Mouse (Mus musculus) liver, embryonic 12.5 days (tissue): ENCODE data around the gene Papln. TPM values are rescaled to one million over a fixed set of nuclear protein-coding genes. Genes with fewer than 3 reads are reported as not detected.

ENCODE experiments used
- ATAC-seq: fragments of 200-750 bp; cut with Nextera tagmentation; 2 replicates; pipeline ENCODE4 v1.8.0; 2017; ENCODE audit warnings: moderate number of reproducible peaks, mild to moderate bottlenecking, moderate library complexity
- H3K27ac ChIP-seq: fragments of 300-500 bp; sonication (generic); 2 replicates; pipeline ENCODE4 v1.5.1; 2016; ENCODE audit warnings: mild to moderate bottlenecking
- H3K27me3 ChIP-seq: fragments of 300-500 bp; sonication (generic); replicated peaks from 2 replicates; pipeline ENCODE4 v1.6.1; 2016; ENCODE audit warnings: mild to moderate bottlenecking, moderate library complexity
- H3K36me3 ChIP-seq: fragments of 300-500 bp; sonication (generic); 2 replicates; pipeline ENCODE4 v1.6.1; 2016; ENCODE audit warnings: mild to moderate bottlenecking, moderate library complexity
- H3K4me1 ChIP-seq: fragments of 300-500 bp; sonication (generic); 2 replicates; pipeline ENCODE4 v1.6.1; 2016
- H3K4me2 ChIP-seq: fragments of 300-500 bp; sonication (generic); 2 replicates; pipeline ENCODE4 v1.6.1; 2016; ENCODE audit warnings: mild to moderate bottlenecking, moderate library complexity
- H3K4me3 ChIP-seq: fragments of 300-500 bp; sonication (generic); 2 replicates; pipeline ENCODE4 v1.5.1; 2016; ENCODE audit warnings: mild to moderate bottlenecking, moderate library complexity
- H3K9ac ChIP-seq: fragments of 300-500 bp; sonication (generic); 2 replicates; pipeline ENCODE4 v1.6.1; 2016; ENCODE audit warnings: mild to moderate bottlenecking, moderate library complexity
- H3K9me3 ChIP-seq: fragments of 300-500 bp; sonication (generic); replicated peaks from 2 replicates; pipeline ENCODE4 v1.6.1; 2016; ENCODE audit warnings: mild to moderate bottlenecking, moderate library complexity
- WGBS: fragments of 180-500 bp; shearing (Covaris S2); methylation state at CpG from one replicate; pipeline ENCODE4 v1.1.7; 2016; ENCODE audit not compliant: insufficient replicate concordance; 5-methylcytosine and 5-hydroxymethylcytosine counted together
- polyA plus RNA-seq: library from polyadenylated mRNA; unstranded; fragments of >200 nt; fragmentation: Nextera tagmentation; extraction: Ambion mirVana; gene quantifications from 2 replicates; pipeline ENCODE4 v1.2.1, GENCODE M21; 2016

Papln gene
- polyA plus RNA-seq, 1 experiment from 2014 or later = 0.70 TPM

GRCm38 (mm10) chr12:83741722-83742121 lies 21.7 kb upstream of the Papln start:
- H3K4me1 ChIP-seq = no peaks in the 10 kb centered on the region
- WGBS = 64% methylated on average over 5 of the region's 5 CpGs
- 0 out of 2 replicates have a peak, but pooled peaks cover 6% of the 10 kb centered on the region for H3K27me3 ChIP-seq
- H3K27ac ChIP-seq = no peak overlapping the region
- ATAC-seq = no peak
- no peak overlapping the region for H3K9ac ChIP-seq
- H3K9me3 ChIP-seq = no peaks in the 10 kb centered on the region
- H3K4me2 ChIP-seq = no peak overlapping the region
- H3K36me3 ChIP-seq = 0 out of 2 replicates have a peak, but pooled peaks cover 2% of the 10 kb centered on the region
- no peak overlapping the region for H3K4me3 ChIP-seq

GRCm38 (mm10) chr12:83742834-83743233 lies 20.6 kb upstream of the Papln start:
- Histone ChIP-seq H3K4me3 (no peak overlapping the region), H3K4me2 (no peak overlapping the region), H3K27ac (no peak overlapping the region), H3K9ac (no peak overlapping the region), H3K9me3 (no peaks in the 10 kb centered on the region), H3K4me1 (no peaks in the 10 kb centered on the region), H3K27me3 (0 out of 2 replicates have a peak, but pooled peaks cover 6% of the 10 kb centered on the region), H3K36me3 (no peaks in the 10 kb centered on the region)
- 56% methylated on average over 4 of the region's 4 CpGs for WGBS
- no peak for ATAC-seq

DNA sequence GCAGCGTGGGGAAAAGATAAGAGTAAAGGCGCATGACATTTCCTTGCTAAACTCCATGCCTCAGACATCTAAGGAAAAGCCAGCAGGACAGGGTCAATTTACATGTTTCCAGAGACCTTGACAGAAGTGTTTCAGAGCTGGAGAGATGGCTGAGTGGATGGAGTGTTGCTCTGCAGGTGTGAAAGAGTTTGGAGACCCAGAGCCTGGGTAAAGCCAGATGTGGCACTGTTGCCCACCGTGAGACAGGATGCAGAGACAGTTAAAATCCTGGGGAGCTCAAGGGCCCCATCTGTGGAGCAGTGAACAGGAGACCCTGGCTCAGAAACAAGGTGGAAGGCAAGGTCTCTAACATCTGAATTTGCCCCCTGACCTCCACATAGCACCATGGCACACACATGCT lies 19.7 kb upstream of the Papln start:
- H3K4me1 ChIP-seq = no peaks in the 10 kb centered on the region
- no peak for ATAC-seq
- no peaks in the 10 kb centered on the region for H3K9me3 ChIP-seq
- no peak overlapping the region for H3K27ac ChIP-seq
- H3K27me3 ChIP-seq = 0 out of 2 replicates have a peak, but pooled peaks cover 6% of the 10 kb centered on the region
- 55% methylated on average over 3 of the region's 3 CpGs for WGBS
- no peak overlapping the region for H3K9ac ChIP-seq
- no peaks in the 10 kb centered on the region for H3K36me3 ChIP-seq
- no peak overlapping the region for H3K4me2 ChIP-seq
- no peak overlapping the region for H3K4me3 ChIP-seq

DNA sequence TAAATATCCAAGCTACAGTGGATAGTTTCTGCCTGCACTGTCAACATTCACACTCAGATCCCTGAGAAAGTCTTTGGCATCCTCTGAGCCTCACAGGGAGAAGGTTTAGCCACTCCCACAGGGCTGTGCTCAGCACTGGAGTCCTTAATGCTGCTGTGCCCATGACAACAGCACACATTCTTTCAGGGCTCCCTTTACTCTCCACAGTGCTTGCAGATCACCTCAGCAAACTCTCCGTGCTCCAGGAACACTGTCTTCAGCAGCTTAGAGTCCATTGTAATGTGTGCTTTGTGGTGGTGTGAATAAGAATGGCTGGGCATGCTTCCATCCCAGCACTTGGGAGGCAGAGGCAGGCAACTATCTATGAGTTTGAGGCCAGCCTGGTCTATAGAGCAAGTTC lies 14.2 kb upstream of the Papln start:
- Histone ChIP-seq H3K4me2 (no peak overlapping the region), H3K4me1 (no peaks in the 10 kb centered on the region; the same call in 1 of the 2 replicates), H3K27ac (no peak overlapping the region), H3K4me3 (no peak overlapping the region), H3K9ac (no peak overlapping the region), H3K36me3 (no peaks in the 10 kb centered on the region), H3K9me3 (no peaks in the 10 kb centered on the region), H3K27me3 (peaks cover 6% of the 10 kb centered on the region; the same call in 1 of the 2 replicates)
- 58% methylated on average over 1 of the region's 1 CpGs for WGBS
- ATAC-seq = no peak

DNA sequence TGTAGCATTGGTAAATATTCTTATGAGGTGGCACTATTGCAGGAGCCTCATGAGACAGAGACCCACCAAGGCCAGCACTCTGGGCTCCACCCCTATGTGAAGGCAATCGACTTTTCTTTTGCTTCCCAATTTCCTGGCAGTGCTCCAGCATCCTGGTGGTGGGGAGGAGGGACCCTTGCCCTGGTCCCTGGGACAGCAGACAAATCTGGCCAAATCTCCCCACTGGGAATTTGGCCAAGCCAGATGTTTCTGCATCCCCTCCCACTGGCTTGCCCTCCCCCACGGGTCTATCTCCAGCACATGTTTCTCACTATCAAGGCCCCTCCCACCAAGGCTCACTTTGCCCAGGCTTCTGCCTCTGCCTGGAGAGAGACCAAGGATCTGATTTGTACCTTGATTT lies 10.9 kb upstream of the Papln start:
- Histone ChIP-seq H3K4me2 (no peak overlapping the region), H3K4me3 (no peak overlapping the region), H3K27me3 (peaks cover 6% of the 10 kb centered on the region; the same call in 1 of the 2 replicates), H3K4me1 (no peaks in the 10 kb centered on the region; the same call in 1 of the 2 replicates), H3K36me3 (no peaks in the 10 kb centered on the region), H3K27ac (no peak overlapping the region), H3K9ac (no peak overlapping the region), H3K9me3 (no peaks in the 10 kb centered on the region)
- ATAC-seq = no peak
- 18% methylated on average over 2 of the region's 2 CpGs for WGBS

GRCm38 (mm10) chr12:83758735-83759134 lies 4.7 kb upstream of the Papln start:
- WGBS = 69% methylated on average over 10 of the region's 10 CpGs
- no peak overlapping the region for H3K4me3 ChIP-seq
- H3K9me3 ChIP-seq = no peaks in the 10 kb centered on the region
- H3K4me2 ChIP-seq = no peak overlapping the region
- peaks cover 15% of the 10 kb centered on the region for H3K4me1 ChIP-seq
- H3K27me3 ChIP-seq = peaks cover 36% of the 10 kb centered on the region
- ATAC-seq = no peak
- no peak overlapping the region for H3K27ac ChIP-seq
- no peaks in the 10 kb centered on the region for H3K36me3 ChIP-seq
- H3K9ac ChIP-seq = no peak overlapping the region

GRCm38 (mm10) chr12:83760201-83760600 lies 3.2 kb upstream of the Papln start:
- 58% methylated on average over 2 of the region's 2 CpGs for WGBS
- no peak for ATAC-seq

GRCm38 (mm10) chr12:83762706-83763105 lies 728 bp upstream of the Papln start:
- H3K27me3 ChIP-seq = peaks cover 71% of the 10 kb centered on the region

More at GRCm38 (mm10) chr12:83760201-83760600, 3.2 kb upstream of the Papln start:
- Histone ChIP-seq H3K27me3 (peaks cover 50% of the 10 kb centered on the region), H3K9me3 (no peaks in the 10 kb centered on the region), H3K36me3 (no peaks in the 10 kb centered on the region), H3K4me3 (no peak overlapping the region), H3K9ac (no peak overlapping the region), H3K4me1 (peaks cover 24% of the 10 kb centered on the region), H3K27ac (no peak overlapping the region), H3K4me2 (no peak overlapping the region)

DNA sequence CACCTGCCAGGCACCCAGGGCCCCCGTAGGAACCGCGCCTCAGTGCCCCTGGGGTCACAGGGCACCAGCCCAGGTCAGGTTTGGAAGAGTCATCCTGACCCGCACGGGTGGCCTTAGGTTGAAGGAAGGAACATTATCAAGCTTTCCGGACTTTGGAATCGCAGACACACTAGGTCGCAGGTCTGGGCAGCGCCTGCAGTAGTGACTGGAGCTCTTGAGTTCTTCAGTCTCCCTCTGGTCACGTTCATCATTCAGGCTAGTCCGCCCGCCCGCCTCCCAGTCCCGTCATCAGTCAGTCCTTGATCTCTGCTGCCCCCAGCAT lies 571 bp downstream of the Papln start:
- peaks cover 31% of the 10 kb centered on the region for H3K4me1 ChIP-seq
- peaks cover 82% of the 10 kb centered on the region for H3K27me3 ChIP-seq
- peak overlapping the region; percentile 38 for H3K4me3 ChIP-seq
- WGBS = 10% methylated on average over 14 of the region's 14 CpGs
- peak overlapping the region; percentile 2; the same call in 1 of the 2 replicates for H3K9ac ChIP-seq
- peak overlapping the region; percentile 58 for H3K4me2 ChIP-seq
- no peaks in the 10 kb centered on the region for H3K36me3 ChIP-seq
- H3K27ac ChIP-seq = no peak overlapping the region
- no peaks in the 10 kb centered on the region for H3K9me3 ChIP-seq
- ATAC-seq = no peak

More at GRCm38 (mm10) chr12:83762706-83763105, 728 bp upstream of the Papln start:
- peaks cover 24% of the 10 kb centered on the region for H3K4me1 ChIP-seq
- H3K27ac ChIP-seq = no peak overlapping the region
- H3K36me3 ChIP-seq = no peaks in the 10 kb centered on the region
- H3K9ac ChIP-seq = no peak overlapping the region
- 21% methylated on average over 4 of the region's 4 CpGs for WGBS
- no peak for ATAC-seq
- H3K4me3 ChIP-seq = no peak overlapping the region
- no peak overlapping the region for H3K4me2 ChIP-seq
- no peaks in the 10 kb centered on the region for H3K9me3 ChIP-seq

DNA sequence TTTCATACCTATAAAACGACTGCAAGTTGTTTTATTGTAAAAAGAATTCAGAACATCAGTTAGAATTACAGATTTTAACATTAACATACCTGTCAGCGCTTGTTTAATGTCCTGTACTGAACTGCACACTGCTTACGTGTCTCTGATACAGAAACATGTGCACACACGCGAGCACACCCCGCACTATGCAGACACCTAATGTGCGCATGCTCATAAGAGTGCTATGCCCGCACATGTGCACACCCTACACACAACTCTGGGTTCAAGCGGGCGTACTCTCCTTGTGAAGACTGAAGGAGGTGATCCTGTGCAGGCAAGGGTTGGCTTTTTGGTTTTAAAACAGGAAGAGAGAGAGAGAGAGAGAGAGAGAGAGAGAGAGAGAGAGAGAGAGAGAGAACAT lies 1.1 kb downstream of the Papln start:
- WGBS = 65% methylated on average over 10 of the region's 10 CpGs
- no peak overlapping the region for H3K4me3 ChIP-seq
- H3K27ac ChIP-seq = no peak overlapping the region
- H3K4me2 ChIP-seq = peak overlapping the region; percentile 58; the same call in 1 of the 2 replicates
- no peak for ATAC-seq
- peaks cover 31% of the 10 kb centered on the region for H3K4me1 ChIP-seq
- H3K9me3 ChIP-seq = no peaks in the 10 kb centered on the region
- no peaks in the 10 kb centered on the region for H3K36me3 ChIP-seq
- H3K27me3 ChIP-seq = peaks cover 86% of the 10 kb centered on the region
- no peak overlapping the region for H3K9ac ChIP-seq

GRCm38 (mm10) chr12:83765965-83766603 lies 2.6 kb downstream of the Papln start:
- Histone ChIP-seq H3K4me1 (peaks cover 41% of the 10 kb centered on the region), H3K27ac (no peak overlapping the region), H3K9ac (no peak overlapping the region), H3K4me2 (no peak overlapping the region), H3K4me3 (no peak overlapping the region), H3K27me3 (peaks cover 90% of the 10 kb centered on the region), H3K9me3 (no peaks in the 10 kb centered on the region), H3K36me3 (no peaks in the 10 kb centered on the region)
- ATAC-seq = no peak
- 58% methylated on average over 13 of the region's 13 CpGs for WGBS

GRCm38 (mm10) chr12:83767833-83768232 lies 4.4 kb downstream of the Papln start:
- Histone ChIP-seq H3K4me3 (no peak overlapping the region), H3K9ac (no peak overlapping the region), H3K36me3 (no peaks in the 10 kb centered on the region), H3K27me3 (peaks cover 88% of the 10 kb centered on the region), H3K27ac (no peak overlapping the region), H3K4me1 (peaks cover 33% of the 10 kb centered on the region), H3K9me3 (no peaks in the 10 kb centered on the region), H3K4me2 (no peak overlapping the region)
- WGBS = 51% methylated on average over 9 of the region's 9 CpGs
- ATAC-seq = no peak
